Mouse (Mus musculus): ENCODE measurements at regions not wholly inside any gene's neighbourhood (a gene's known extent, or its start where the extent isn't known, plus 50 kb on each side); places are given as distances from the start of the nearest gene placed in this dataset.

- DNase-seq (ENCODE audit: low spot score) (no peak), ATAC-seq (ENCODE audit: low FRiP score, low TSS enrichment) (no peak)
- 64% methylated on average over 2 of the region's 2 CpGs for WGBS
Observed at GRCm38 (mm10) chr4:153832151-153832550, 124.9 kb upstream of the A430005L14Rik start.

GRCm38 (mm10) chr4:153844766-153845165 is 112.3 kb upstream of the A430005L14Rik start:
- Histone ChIP-seq H3K36me3 (ENCODE audit: control insufficient read depth, insufficient read depth, low read length) (no peaks in the 10 kb centered on the region), H3K27ac (replicated peaks) (no peak overlapping the region), H3K4me3 (ENCODE audit: low read depth, low read length) (no peak overlapping the region), H3K9ac (ENCODE audit: low read length) (no peak overlapping the region), H3K27me3 (ENCODE audit: control insufficient read depth, insufficient read depth, low read length) (no peaks in the 10 kb centered on the region), H3K9me3 (ENCODE audit: control insufficient read depth, low read length) (no peaks in the 10 kb centered on the region), H3K4me1 (replicated peaks; ENCODE audit: control insufficient read depth, insufficient read depth) (no peaks in the 10 kb centered on the region), H3K4me2 (replicated peaks; ENCODE audit: low read depth) (no peak overlapping the region)
- ATAC-seq (ENCODE audit: low FRiP score, low TSS enrichment) (no peak), DNase-seq (ENCODE audit: low spot score) (no peak)
- TF ChIP-seq EP300 (optimal IDR thresholded peaks at IDR 0.05), result no peak
- TF ChIP-seq CTCF (IDR thresholded peaks at IDR 0.05; ENCODE audit: low read depth), result no peak
- 70% methylated on average over 6 of the region's 6 CpGs for WGBS

More at GRCm38 (mm10) chr4:153832151-153832550, 124.9 kb upstream of the A430005L14Rik start:
- H3K4me3 ChIP-seq (ENCODE audit: low read depth, low read length), result no peak overlapping the region
- H3K9me3 ChIP-seq (ENCODE audit: control insufficient read depth, low read length), result no peaks in the 10 kb centered on the region
- H3K9ac ChIP-seq (ENCODE audit: low read length), result no peak overlapping the region
- no peaks in the 10 kb centered on the region for H3K4me1 ChIP-seq (replicated peaks; ENCODE audit: control insufficient read depth, insufficient read depth)
- TF ChIP-seq EP300 (optimal IDR thresholded peaks at IDR 0.05), result no peak
- no peak for TF ChIP-seq CTCF (IDR thresholded peaks at IDR 0.05; ENCODE audit: low read depth)
- H3K27me3 ChIP-seq (ENCODE audit: control insufficient read depth, insufficient read depth, low read length), result no peaks in the 10 kb centered on the region
- no peaks in the 10 kb centered on the region for H3K36me3 ChIP-seq (ENCODE audit: control insufficient read depth, insufficient read depth, low read length)
- no peak overlapping the region for H3K27ac ChIP-seq (replicated peaks)
- no peak overlapping the region for H3K4me2 ChIP-seq (replicated peaks; ENCODE audit: low read depth)

- Histone ChIP-seq H3K4me1 (replicated peaks; ENCODE audit: control insufficient read depth, insufficient read depth) (no peaks in the 10 kb centered on the region), H3K4me3 (ENCODE audit: low read depth, low read length) (no peak overlapping the region), H3K27ac (replicated peaks) (no peak overlapping the region), H3K27me3 (ENCODE audit: control insufficient read depth, insufficient read depth, low read length) (no peaks in the 10 kb centered on the region), H3K36me3 (ENCODE audit: control insufficient read depth, insufficient read depth, low read length) (no peaks in the 10 kb centered on the region), H3K9me3 (ENCODE audit: control insufficient read depth, low read length) (no peaks in the 10 kb centered on the region), H3K9ac (ENCODE audit: low read length) (no peak overlapping the region), H3K4me2 (replicated peaks; ENCODE audit: low read depth) (no peak overlapping the region)
- TF ChIP-seq EP300 (optimal IDR thresholded peaks at IDR 0.05), result no peak
- peak; percentile 33 for TF ChIP-seq CTCF (IDR thresholded peaks at IDR 0.05; ENCODE audit: low read depth)
- ATAC-seq (ENCODE audit: low FRiP score, low TSS enrichment) (no peak), DNase-seq (ENCODE audit: low spot score) (no peak)
- WGBS, result 69% methylated on average over 3 of the region's 3 CpGs
Observed at GRCm38 (mm10) chr4:153848274-153848673, 108.8 kb upstream of the A430005L14Rik start.

GRCm38 (mm10) chr4:153850186-153850585 is 106.9 kb upstream of the A430005L14Rik start:
- no peaks in the 10 kb centered on the region for H3K36me3 ChIP-seq (ENCODE audit: control insufficient read depth, insufficient read depth, low read length)
- 47% methylated on average over 11 of the region's 11 CpGs for WGBS
- no peak overlapping the region for H3K9ac ChIP-seq (ENCODE audit: low read length)
- H3K4me3 ChIP-seq (ENCODE audit: low read depth, low read length), result no peak overlapping the region
- no peak for ATAC-seq (ENCODE audit: low FRiP score, low TSS enrichment)
- no peaks in the 10 kb centered on the region for H3K4me1 ChIP-seq (replicated peaks; ENCODE audit: control insufficient read depth, insufficient read depth)
- TF ChIP-seq EP300 (optimal IDR thresholded peaks at IDR 0.05) (no peak), CTCF (IDR thresholded peaks at IDR 0.05; ENCODE audit: low read depth) (no peak)
- DNase-seq (ENCODE audit: low spot score), result no peak
- H3K27me3 ChIP-seq (ENCODE audit: control insufficient read depth, insufficient read depth, low read length), result no peaks in the 10 kb centered on the region
- H3K27ac ChIP-seq (replicated peaks), result no peak overlapping the region
- H3K9me3 ChIP-seq (ENCODE audit: control insufficient read depth, low read length), result no peaks in the 10 kb centered on the region
- no peak overlapping the region for H3K4me2 ChIP-seq (replicated peaks; ENCODE audit: low read depth)

GRCm38 (mm10) chr4:153854084-153854747 is 102.8 kb upstream of the A430005L14Rik start:
- Histone ChIP-seq H3K9ac (ENCODE audit: low read length) (no peak overlapping the region), H3K4me2 (replicated peaks; ENCODE audit: low read depth) (no peak overlapping the region), H3K36me3 (ENCODE audit: control insufficient read depth, insufficient read depth, low read length) (no peaks in the 10 kb centered on the region), H3K4me3 (ENCODE audit: low read depth, low read length) (no peak overlapping the region), H3K4me1 (replicated peaks; ENCODE audit: control insufficient read depth, insufficient read depth) (no peaks in the 10 kb centered on the region), H3K27ac (replicated peaks) (no peak overlapping the region), H3K27me3 (ENCODE audit: control insufficient read depth, insufficient read depth, low read length) (no peaks in the 10 kb centered on the region), H3K9me3 (ENCODE audit: control insufficient read depth, low read length) (no peaks in the 10 kb centered on the region)
- DNase-seq (ENCODE audit: low spot score) (no peak), ATAC-seq (ENCODE audit: low FRiP score, low TSS enrichment) (no peak)
- no peak for TF ChIP-seq CTCF (IDR thresholded peaks at IDR 0.05; ENCODE audit: low read depth)
- TF ChIP-seq EP300 (optimal IDR thresholded peaks at IDR 0.05), result no peak
- WGBS, result 73% methylated on average over 9 of the region's 9 CpGs

GRCm38 (mm10) chr4:153854748-153855092 is 102.3 kb upstream of the A430005L14Rik start:
- ATAC-seq (ENCODE audit: low FRiP score, low TSS enrichment), result no peak
- 37% methylated on average over 4 of the region's 4 CpGs for WGBS

More at GRCm38 (mm10) chr4:153854748-153855092, 102.3 kb upstream of the A430005L14Rik start:
- no peak overlapping the region for H3K27ac ChIP-seq (replicated peaks)
- H3K4me2 ChIP-seq (replicated peaks; ENCODE audit: low read depth), result no peak overlapping the region
- DNase-seq (ENCODE audit: low spot score), result no peak
- no peak overlapping the region for H3K9ac ChIP-seq (ENCODE audit: low read length)
- H3K27me3 ChIP-seq (ENCODE audit: control insufficient read depth, insufficient read depth, low read length), result no peaks in the 10 kb centered on the region
- no peaks in the 10 kb centered on the region for H3K4me1 ChIP-seq (replicated peaks; ENCODE audit: control insufficient read depth, insufficient read depth)
- no peak overlapping the region for H3K4me3 ChIP-seq (ENCODE audit: low read depth, low read length)
- no peaks in the 10 kb centered on the region for H3K9me3 ChIP-seq (ENCODE audit: control insufficient read depth, low read length)
- TF ChIP-seq CTCF (IDR thresholded peaks at IDR 0.05; ENCODE audit: low read depth) (no peak), EP300 (optimal IDR thresholded peaks at IDR 0.05) (no peak)
- H3K36me3 ChIP-seq (ENCODE audit: control insufficient read depth, insufficient read depth, low read length), result no peaks in the 10 kb centered on the region
